Mouse (Mus musculus) heart, embryonic 10.5 days (tissue): ENCODE measurements around the gene Pde9a. TPM values are rescaled to one million over a fixed set of nuclear protein-coding genes. Genes with fewer than 3 reads are reported as not detected.
A peak's percentile ranks its signal among the peaks of the same experiment; 100 is the strongest.
"Not testable (repeated sequence)": the region's sequence is repeated elsewhere in the genome, so short reads cannot be mapped to it uniquely, and the experiment has no call there.

ENCODE experiments used
- DNase-seq: peaks from one replicate; pipeline ENCODE4 v3.0.0-alpha.2; 2017; ENCODE audit warnings: low spot score
- H3K27ac ChIP-seq: fragments of 300-500 bp; sonication (generic); 2 replicates; pipeline ENCODE4 v1.5.1; 2016; ENCODE audit warnings: mild to moderate bottlenecking
- H3K27me3 ChIP-seq: fragments of 300-500 bp; sonication (generic); 2 replicates; pipeline ENCODE4 v1.6.1; 2016; ENCODE audit warnings: mild to moderate bottlenecking; ENCODE audit not compliant: poor library complexity, insufficient read depth, severe bottlenecking
- H3K36me3 ChIP-seq: fragments of 300-500 bp; sonication (generic); 2 replicates; pipeline ENCODE4 v1.6.1; 2016; ENCODE audit warnings: mild to moderate bottlenecking, moderate library complexity
- H3K4me1 ChIP-seq: fragments of 300-500 bp; sonication (generic); 2 replicates; pipeline ENCODE4 v1.6.1; 2016; ENCODE audit warnings: mild to moderate bottlenecking
- H3K4me3 ChIP-seq: fragments of 300-500 bp; sonication (generic); 2 replicates; pipeline ENCODE4 v1.5.1; 2016; ENCODE audit warnings: mild to moderate bottlenecking, moderate library complexity
- H3K9me3 ChIP-seq: fragments of 300-500 bp; sonication (generic); 2 replicates; pipeline ENCODE4 v1.6.1; 2016; ENCODE audit warnings: mild to moderate bottlenecking, moderate library complexity
- WGBS: fragments of 180-500 bp; shearing (Covaris S2); methylation state at CpG from one replicate; pipeline ENCODE4 v1.1.7; 2016; 5-methylcytosine and 5-hydroxymethylcytosine counted together
- polyA plus RNA-seq: library from polyadenylated mRNA; unstranded; fragments of >200 nt; fragmentation: Nextera tagmentation; extraction: Ambion mirVana; gene quantifications from 2 replicates; pipeline ENCODE4 v1.2.1, GENCODE M21; 2016

Pde9a gene
- 5.9 and 14.4 TPM in 2 replicates for polyA plus RNA-seq

DNA sequence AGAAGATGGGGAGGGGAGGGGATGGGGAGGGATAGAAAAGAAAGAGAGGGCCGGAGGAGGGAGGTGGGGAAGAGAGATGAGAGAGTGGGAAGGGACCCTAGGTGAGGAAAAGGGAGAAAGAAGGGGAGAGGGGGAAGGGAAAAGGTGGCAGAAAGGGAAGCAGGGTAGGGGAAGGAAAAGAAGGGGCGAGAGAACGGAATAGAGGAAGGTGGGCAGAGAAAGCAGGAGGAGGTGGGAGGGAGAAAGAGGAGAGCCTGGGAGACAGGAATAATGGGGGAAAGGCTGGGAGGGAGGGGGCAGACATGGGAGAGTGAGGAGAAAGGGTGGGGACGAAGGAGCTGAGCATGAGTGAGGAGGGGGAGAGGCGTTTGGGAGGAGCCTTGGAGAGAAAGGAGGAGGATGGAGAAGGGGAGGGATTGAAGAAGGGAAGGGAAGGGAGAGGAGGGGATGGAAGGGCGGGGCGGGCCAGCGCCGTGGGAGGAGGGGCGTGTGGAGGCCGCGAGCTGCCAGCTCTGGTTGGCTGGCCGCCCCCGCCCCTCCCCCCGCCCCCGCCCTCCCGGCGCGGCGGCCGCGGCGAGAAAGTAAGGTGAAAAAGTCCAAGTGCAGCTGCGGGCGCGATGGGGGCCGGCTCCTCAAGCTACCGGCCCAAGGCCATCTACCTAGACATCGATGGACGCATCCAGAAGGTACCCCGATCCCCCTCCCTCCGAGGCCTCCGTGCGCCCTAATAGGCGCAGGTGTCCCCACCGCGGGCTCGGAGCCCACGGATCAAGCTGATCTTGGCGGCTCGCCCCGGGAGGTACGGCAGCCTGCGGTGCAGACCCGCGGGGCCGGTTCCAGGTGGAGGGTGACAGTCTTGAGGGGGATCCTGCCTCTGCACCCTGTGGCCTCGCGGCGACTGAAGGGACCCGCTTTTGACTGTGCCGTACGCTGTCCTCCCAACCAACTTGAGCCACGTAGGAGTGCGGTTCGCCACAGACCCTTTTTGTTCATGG is at the start of gene Pde9a:
Pde9a (plus strand) TSS at position 540 of the 995 bp plus-strand sequence.
- Histone ChIP-seq H3K27ac (peak within 1 kb of the TSS; percentile 85), H3K4me3 (peak within 1 kb of the TSS; percentile 75), H3K4me1 (peaks cover 53% of the 10 kb centered on the region), H3K36me3 (no peaks in the 10 kb centered on the region), H3K27me3 (peaks cover 23% of the 10 kb centered on the region), H3K9me3 (no peaks in the 10 kb centered on the region)
- WGBS: 1% methylated on average over 37 of the region's 56 CpGs
- peak; percentile 87 for DNase-seq

DNA sequence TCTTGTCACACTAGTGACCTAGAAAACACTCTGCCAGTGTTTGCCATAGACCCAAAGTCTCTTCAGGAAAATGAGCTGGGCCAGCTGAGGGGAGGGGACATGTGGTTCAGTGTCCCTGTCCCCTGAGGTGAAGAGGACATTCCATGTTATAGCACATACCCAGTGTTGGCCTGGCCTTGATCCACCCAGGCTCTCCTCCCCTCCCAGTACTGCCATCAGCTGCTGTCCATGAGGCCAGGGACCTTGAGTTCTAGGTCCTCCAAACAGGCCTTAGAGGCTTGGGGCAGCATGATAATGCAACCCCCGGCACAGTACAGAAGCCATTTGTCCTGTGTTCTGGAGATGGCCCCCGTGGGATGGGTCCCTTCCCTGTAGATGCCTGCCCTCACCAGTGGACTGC is 46.2 kb upstream of the Pde9a start:
- DNase-seq: no peak
- Histone ChIP-seq H3K4me3 (no peak overlapping the region), H3K9me3 (no peaks in the 10 kb centered on the region), H3K36me3 (no peaks in the 10 kb centered on the region), H3K27ac (no peak overlapping the region), H3K27me3 (peaks cover 13% of the 10 kb centered on the region; the same call in 1 of the 2 replicates), H3K4me1 (peaks cover 9% of the 10 kb centered on the region; the same call in 1 of the 2 replicates)
- WGBS: 80% methylated on average over 2 of the region's 2 CpGs

DNA sequence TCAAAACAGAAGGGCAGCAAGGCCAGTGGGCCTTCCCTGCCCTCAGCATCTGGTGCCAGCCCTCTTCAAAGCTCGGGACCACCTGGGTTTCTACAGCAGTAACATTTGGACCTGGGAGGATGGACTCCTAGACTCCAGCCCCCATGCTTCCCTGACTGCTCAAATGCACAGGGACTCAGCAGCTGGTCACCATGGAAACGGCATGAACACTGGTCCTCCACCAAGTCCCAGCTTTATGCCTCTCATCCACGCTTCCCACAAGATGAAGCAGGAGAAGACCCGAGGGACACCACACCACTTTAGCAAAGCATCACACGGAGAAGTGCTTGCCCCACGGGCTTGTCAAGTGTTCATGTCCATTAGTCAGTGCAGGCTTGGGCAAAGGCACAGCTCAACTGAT is 43.8 kb upstream of the Pde9a start:
- Histone ChIP-seq H3K9me3 (no peaks in the 10 kb centered on the region), H3K4me1 (peaks cover 12% of the 10 kb centered on the region; the same call in 1 of the 2 replicates), H3K4me3 (no peak overlapping the region), H3K36me3 (no peaks in the 10 kb centered on the region), H3K27ac (no peak overlapping the region), H3K27me3 (peaks cover 13% of the 10 kb centered on the region; the same call in 1 of the 2 replicates)
- 75% methylated on average over 6 of the region's 6 CpGs for WGBS
- no peak for DNase-seq

DNA sequence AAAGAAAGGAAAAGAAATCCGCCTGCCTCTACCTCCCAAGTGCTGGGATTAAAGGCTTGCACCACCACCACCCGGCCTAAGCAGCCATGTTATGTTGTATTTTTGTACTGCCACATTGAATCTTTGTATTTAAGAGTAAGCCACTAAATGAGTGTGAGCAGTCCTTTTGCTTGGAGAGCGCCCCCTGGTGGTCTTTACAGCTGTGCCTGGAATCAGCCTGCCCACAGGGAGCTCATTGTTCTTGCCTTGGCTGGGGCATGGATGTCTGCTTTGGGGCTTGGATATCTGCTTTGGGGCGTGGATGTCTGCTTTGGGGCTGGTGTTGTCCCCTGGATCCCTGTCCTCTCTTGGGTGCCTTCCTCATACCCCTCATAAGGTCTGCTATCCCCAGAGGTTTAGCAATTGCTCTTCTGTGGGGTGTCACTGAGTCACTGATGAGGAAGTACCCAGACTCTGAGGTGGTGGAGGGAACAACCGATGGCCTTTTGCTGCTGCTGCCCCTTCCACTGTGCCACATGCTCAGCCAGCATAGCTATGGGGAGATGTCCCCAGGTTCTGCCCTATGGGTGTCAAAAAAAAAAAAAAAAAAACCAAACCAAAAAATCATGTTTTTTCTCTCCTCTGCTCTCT is 41.7 kb upstream of the Pde9a start:
- H3K27me3 ChIP-seq: no peaks in the 10 kb centered on the region
- no peak overlapping the region for H3K4me3 ChIP-seq
- DNase-seq: peak; percentile 85
- H3K4me1 ChIP-seq: peaks cover 12% of the 10 kb centered on the region; the same call in 1 of the 2 replicates
- H3K36me3 ChIP-seq: no peaks in the 10 kb centered on the region
- 44% methylated on average over 5 of the region's 5 CpGs for WGBS
- no peaks in the 10 kb centered on the region for H3K9me3 ChIP-seq
- H3K27ac ChIP-seq: no peak overlapping the region

DNA sequence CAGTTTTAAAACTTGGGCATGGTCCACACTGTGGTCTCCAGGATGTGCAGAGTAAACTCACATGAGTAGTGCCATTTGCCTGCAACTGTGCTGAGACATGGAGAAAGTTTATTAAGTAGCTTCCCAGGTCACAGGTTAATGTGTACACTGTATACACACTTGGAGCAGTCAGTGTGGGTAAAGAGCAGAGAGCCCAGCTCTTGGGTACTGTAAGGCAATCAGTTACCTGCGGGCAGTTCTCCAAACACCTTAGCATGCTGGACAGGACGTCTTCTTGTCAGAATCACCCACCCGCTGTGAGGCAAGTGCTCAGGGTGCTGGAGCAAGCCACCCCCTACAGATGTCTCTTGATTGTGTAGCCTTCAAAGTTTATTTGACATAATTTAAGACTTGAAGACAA is 41.2 kb upstream of the Pde9a start:
- WGBS: 78% methylated on average over 3 of the region's 3 CpGs
- Histone ChIP-seq H3K27ac (no peak overlapping the region), H3K4me3 (no peak overlapping the region), H3K4me1 (peaks cover 11% of the 10 kb centered on the region; the same call in 1 of the 2 replicates), H3K27me3 (no peaks in the 10 kb centered on the region), H3K9me3 (no peaks in the 10 kb centered on the region), H3K36me3 (no peaks in the 10 kb centered on the region)
- DNase-seq: no peak

DNA sequence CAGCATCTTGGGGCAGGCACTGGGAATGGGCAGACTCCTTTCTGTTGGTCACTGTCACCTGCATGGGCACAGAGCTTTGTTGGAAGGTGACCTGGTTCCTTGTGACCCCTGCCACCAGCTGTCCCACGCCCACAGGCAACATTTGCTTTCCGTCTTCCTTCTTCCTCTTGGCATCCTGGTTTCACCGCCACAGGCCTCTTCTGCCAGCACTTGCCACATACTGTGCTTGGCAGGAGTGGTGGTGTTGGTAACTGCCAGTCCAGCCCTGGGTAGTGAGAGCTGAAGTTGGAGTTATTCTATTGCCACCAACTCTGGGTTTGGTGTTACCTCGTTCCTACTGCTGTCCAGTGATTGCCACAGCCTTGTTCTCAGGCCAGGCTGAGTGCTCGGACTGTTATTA is 37.9 kb upstream of the Pde9a start:
- WGBS: 84% methylated on average over 5 of the region's 5 CpGs
- Histone ChIP-seq H3K4me3 (no peak overlapping the region), H3K36me3 (no peaks in the 10 kb centered on the region), H3K9me3 (no peaks in the 10 kb centered on the region), H3K4me1 (0 out of 2 replicates have a peak, but pooled peaks cover 10% of the 10 kb centered on the region), H3K27ac (no peak overlapping the region), H3K27me3 (no peaks in the 10 kb centered on the region)
- DNase-seq: no peak

DNA sequence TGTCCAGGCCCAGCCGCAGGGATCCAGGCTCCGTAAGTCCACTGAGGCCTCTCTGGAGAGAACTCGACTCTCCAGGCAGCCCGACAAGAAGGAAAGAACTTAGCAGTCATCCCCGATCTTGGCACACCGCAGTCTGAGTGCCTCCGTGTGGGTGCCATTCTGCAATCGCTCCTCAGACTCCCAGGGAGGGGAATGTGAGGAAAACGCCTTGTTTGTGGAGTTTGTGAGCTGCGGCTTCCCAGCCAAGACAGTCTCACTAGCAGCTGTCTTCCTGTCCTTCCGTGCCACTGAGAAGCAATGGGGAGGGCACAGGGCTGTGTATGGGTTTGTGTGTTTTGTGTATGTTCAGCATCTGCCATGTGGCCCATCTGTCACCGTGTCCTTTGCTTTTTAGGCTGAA is 36.6 kb upstream of the Pde9a start:
- Histone ChIP-seq H3K4me1 (0 out of 2 replicates have a peak, but pooled peaks cover 7% of the 10 kb centered on the region), H3K36me3 (no peaks in the 10 kb centered on the region), H3K9me3 (no peaks in the 10 kb centered on the region), H3K27me3 (no peaks in the 10 kb centered on the region), H3K27ac (no peak overlapping the region), H3K4me3 (no peak overlapping the region)
- 76% methylated on average over 12 of the region's 12 CpGs for WGBS
- no peak for DNase-seq

DNA sequence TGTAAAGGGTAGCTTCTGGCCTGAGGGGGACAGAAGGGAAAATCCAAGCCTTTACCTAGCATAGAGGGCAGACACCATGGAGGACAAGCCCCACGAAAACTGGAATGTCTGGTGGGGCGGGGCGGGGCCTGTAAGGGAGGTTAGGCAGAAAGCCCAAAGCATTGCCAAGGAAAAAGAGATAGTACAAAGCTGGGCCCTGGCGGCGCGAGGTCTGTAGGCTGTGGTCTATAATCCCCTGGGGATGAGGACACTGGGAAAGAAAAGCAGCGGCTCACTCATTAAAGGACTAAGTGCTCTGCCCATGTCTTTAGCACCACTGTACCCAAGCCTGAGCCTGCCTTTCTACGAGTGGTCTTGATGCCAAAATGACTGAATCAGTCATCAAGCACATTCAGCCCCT is 34.0 kb upstream of the Pde9a start:
- peaks cover 8% of the 10 kb centered on the region; the same call in 1 of the 2 replicates for H3K4me1 ChIP-seq
- WGBS: 64% methylated on average over 8 of the region's 8 CpGs

DNA sequence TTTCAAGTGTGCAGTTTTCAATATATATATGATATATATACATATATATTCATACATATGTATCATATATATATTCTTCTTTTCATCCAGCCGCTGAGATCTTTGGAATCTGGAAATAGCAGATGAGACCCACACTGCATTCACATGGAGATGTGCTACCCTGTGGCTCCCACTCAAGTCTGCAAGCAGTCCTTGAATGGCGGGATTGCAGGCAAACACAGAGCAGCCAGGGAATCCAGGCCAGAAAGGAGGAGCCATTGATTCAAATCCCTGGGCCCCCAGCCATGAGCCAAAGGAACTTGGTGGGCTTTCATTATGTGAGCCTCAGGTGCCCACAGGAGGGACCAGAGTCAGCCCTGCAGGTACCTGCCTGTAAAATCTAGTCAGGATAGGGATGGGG is 32.8 kb upstream of the Pde9a start:
- 73% methylated on average over 2 of the region's 2 CpGs for WGBS
- Histone ChIP-seq H3K4me3 (no peak overlapping the region), H3K27me3 (no peaks in the 10 kb centered on the region), H3K27ac (no peak overlapping the region), H3K9me3 (no peaks in the 10 kb centered on the region), H3K4me1 (peaks cover 8% of the 10 kb centered on the region; the same call in 1 of the 2 replicates), H3K36me3 (no peaks in the 10 kb centered on the region)
- no peak for DNase-seq

More for the DNA sequence above, 34.0 kb upstream of the Pde9a start:
- Histone ChIP-seq H3K27ac (no peak overlapping the region), H3K4me3 (no peak overlapping the region), H3K27me3 (no peaks in the 10 kb centered on the region), H3K9me3 (no peaks in the 10 kb centered on the region), H3K36me3 (no peaks in the 10 kb centered on the region)
- DNase-seq: no peak

DNA sequence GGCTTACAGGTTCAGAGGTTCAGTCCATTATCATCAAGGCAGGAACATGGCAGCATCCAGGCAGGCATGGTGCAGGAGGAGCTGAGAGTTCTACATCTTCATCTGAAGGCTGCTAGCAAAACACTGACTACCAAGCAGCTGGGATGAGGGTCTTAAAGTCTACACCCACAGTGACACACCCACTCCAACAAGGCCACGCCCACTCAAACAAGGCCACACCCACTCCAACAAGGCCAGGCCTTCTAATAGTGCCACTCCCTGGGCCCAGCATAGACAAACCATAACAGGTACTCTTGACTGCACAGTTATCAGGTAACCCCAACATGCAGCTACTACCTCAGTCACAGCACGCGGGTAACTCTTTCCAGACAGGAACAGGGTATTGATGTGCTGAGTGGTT is 31.3 kb upstream of the Pde9a start:
- not testable (repeated sequence) for H3K27ac ChIP-seq
- 69% methylated on average over 3 of the region's 3 CpGs for WGBS

DNA sequence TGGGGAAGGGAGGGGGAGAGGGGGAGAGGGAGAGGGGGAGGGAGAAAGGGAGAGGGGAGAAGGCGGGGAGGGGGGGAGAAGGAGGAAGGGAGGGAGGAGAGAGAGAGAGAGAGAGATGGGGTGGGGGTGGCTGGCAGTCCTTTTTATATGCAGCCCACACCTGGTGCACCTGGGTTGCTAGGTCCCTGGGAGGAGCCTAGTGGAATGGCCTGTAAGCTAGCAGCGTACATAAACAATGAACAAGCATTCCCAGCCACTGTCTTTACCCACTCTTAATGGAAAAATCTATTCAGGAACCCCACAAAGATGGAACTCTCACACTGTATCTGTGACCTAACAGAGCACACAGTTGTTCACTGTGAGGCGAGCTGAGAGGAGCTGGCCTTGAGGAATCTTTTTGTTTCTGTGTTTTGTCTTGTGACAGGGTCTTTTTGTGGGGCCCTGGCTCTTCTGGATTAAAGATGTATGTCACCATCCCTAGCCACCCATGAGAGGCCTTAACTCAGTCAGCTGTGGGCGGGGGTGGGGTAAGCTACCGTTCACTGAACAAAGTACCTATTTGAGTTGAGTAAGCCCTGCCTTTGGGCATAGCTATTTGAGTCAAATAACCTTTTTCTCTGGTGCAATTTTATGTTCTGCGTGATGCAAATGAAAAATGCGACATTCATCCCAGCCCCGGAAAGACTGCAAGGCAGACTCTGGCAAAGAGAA is 30.1 kb upstream of the Pde9a start:
- DNase-seq: no peak
- Histone ChIP-seq H3K36me3 (no peaks in the 10 kb centered on the region), H3K4me1 (peaks cover 8% of the 10 kb centered on the region; the same call in 1 of the 2 replicates), H3K9me3 (no peaks in the 10 kb centered on the region), H3K27me3 (no peaks in the 10 kb centered on the region), H3K4me3 (no peak overlapping the region), H3K27ac (no peak overlapping the region)
- 51% methylated on average over 8 of the region's 8 CpGs for WGBS

More for the DNA sequence above, 31.3 kb upstream of the Pde9a start:
- not testable (repeated sequence) for H3K36me3 ChIP-seq, H3K27me3 ChIP-seq, H3K4me1 ChIP-seq, H3K9me3 ChIP-seq, DNase-seq, H3K4me3 ChIP-seq

DNA sequence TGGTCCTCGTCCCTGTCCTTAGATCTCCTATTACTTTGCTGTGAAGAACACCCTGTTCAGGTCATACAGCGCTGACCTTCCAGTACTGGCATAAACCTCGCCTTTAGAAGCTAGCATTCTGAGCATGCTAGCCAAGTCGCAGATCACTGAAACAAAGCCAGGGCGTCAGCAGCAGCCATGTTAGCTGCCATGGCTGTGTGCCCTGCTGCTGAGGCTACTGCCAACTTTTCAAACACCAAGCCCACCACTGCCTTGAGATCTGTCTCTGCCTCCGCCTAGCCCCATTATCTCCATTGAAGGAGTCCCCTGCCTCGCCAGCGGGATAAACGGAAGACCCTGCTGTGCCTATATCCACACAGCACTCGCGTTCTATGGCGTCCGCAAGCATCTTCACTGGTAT is 25.4 kb upstream of the Pde9a start:
- H3K9me3 ChIP-seq: no peaks in the 10 kb centered on the region
- H3K27me3 ChIP-seq: no peaks in the 10 kb centered on the region
- no peaks in the 10 kb centered on the region for H3K36me3 ChIP-seq
- peaks cover 3% of the 10 kb centered on the region; the same call in 1 of the 2 replicates for H3K4me1 ChIP-seq
- H3K27ac ChIP-seq: no peak overlapping the region
- DNase-seq: no peak
- no peak overlapping the region for H3K4me3 ChIP-seq
- 78% methylated on average over 13 of the region's 13 CpGs for WGBS
